Mouse (Mus musculus) liver, embryonic 15.5 days (tissue): ENCODE results near the gene Gm17324. TPM values are rescaled to one million over a fixed set of nuclear protein-coding genes. Genes with fewer than 3 reads are reported as not detected.
"Not testable (repeated sequence)": the region's sequence is repeated elsewhere in the genome, so short reads cannot be mapped to it uniquely, and the experiment has no call there.

Source experiments
- ATAC-seq: fragments of 200-750 bp; cut with Nextera tagmentation; 2 replicates; pipeline ENCODE4 v1.8.0; 2017; ENCODE audit warnings: moderate number of reproducible peaks, mild to moderate bottlenecking, moderate library complexity; ENCODE audit not compliant: insufficient read depth
- H3K27ac ChIP-seq: fragments of 300-500 bp; sonication (generic); replicated peaks from 2 replicates; pipeline ENCODE4 v1.5.1; 2015; ENCODE audit warnings: mild to moderate bottlenecking, inconsistent platforms
- H3K27me3 ChIP-seq: fragments of 300-500 bp; sonication (generic); 2 replicates; pipeline ENCODE4 v1.6.1; 2015; ENCODE audit warnings: mild to moderate bottlenecking, inconsistent platforms
- H3K36me3 ChIP-seq: fragments of 300-500 bp; sonication (generic); replicated peaks from 2 replicates; pipeline ENCODE4 v1.6.1; 2015; ENCODE audit warnings: moderate library complexity, mild to moderate bottlenecking, inconsistent platforms
- H3K4me1 ChIP-seq: fragments of 300-500 bp; sonication (generic); replicated peaks from 2 replicates; pipeline ENCODE4 v1.6.1; 2015; ENCODE audit warnings: inconsistent platforms
- H3K4me2 ChIP-seq: fragments of 300-500 bp; sonication (generic); 2 replicates; pipeline ENCODE4 v1.6.1; 2015; ENCODE audit warnings: moderate library complexity, mild to moderate bottlenecking, inconsistent platforms
- H3K4me3 ChIP-seq: fragments of 300-500 bp; sonication (generic); replicated peaks from 2 replicates; pipeline ENCODE4 v1.5.1; 2015; ENCODE audit warnings: mild to moderate bottlenecking, inconsistent platforms
- H3K9ac ChIP-seq: fragments of 300-500 bp; sonication (generic); 2 replicates; pipeline ENCODE4 v1.6.1; 2015; ENCODE audit warnings: moderate library complexity, mild to moderate bottlenecking, inconsistent platforms
- H3K9me3 ChIP-seq: fragments of 300-500 bp; sonication (generic); replicated peaks from 2 replicates; pipeline ENCODE4 v1.6.1; 2016; ENCODE audit warnings: inconsistent platforms
- WGBS: fragments of 180-500 bp; shearing (Covaris S2); methylation state at CpG from one replicate; pipeline ENCODE4 v1.1.7; 2015; ENCODE audit warnings: mixed read lengths; ENCODE audit not compliant: insufficient replicate concordance; 5-methylcytosine and 5-hydroxymethylcytosine counted together
- polyA plus RNA-seq: library from polyadenylated mRNA; unstranded; fragments of >200 nt; fragmentation: Nextera tagmentation; extraction: Ambion mirVana; gene quantifications from 2 replicates; pipeline ENCODE4 v1.2.1, GENCODE M21; 2015

Gm17324 gene
- polyA plus RNA-seq, 1 experiment from 2014 or later, result 0.45 TPM

- not testable (repeated sequence) for H3K27me3 ChIP-seq, H3K9me3 ChIP-seq, ATAC-seq
- Histone ChIP-seq H3K27ac (peak overlapping the region; percentile 95), H3K4me1 (peaks cover 31% of the 10 kb centered on the region), H3K4me2 (peak overlapping the region; percentile 92), H3K36me3 (peaks cover 49% of the 10 kb centered on the region), H3K4me3 (peak overlapping the region; percentile 92), H3K9ac (peak overlapping the region; percentile 92)
- 0% methylated on average over 13 of the region's 13 CpGs for WGBS
These were observed 31.6 kb upstream of the Gm17324 start for GRCm38 (mm10) chr9:78480227-78480626.

- Histone ChIP-seq H3K36me3 (peaks cover 56% of the 10 kb centered on the region), H3K27ac (peak overlapping the region; percentile 95), H3K4me2 (peak overlapping the region; percentile 92), H3K4me1 (peaks cover 31% of the 10 kb centered on the region), H3K9ac (peak overlapping the region; percentile 42), H3K4me3 (peak overlapping the region; percentile 92)
- H3K27me3 ChIP-seq, H3K9me3 ChIP-seq, ATAC-seq: not testable (repeated sequence)
- WGBS, result 26% methylated on average over 8 of the region's 8 CpGs
These were observed 30.7 kb upstream of the Gm17324 start for GRCm38 (mm10) chr9:78479308-78479707.

GRCm38 (mm10) chr9:78478009-78478605 lies 29.5 kb upstream of the Gm17324 start:
- Histone ChIP-seq H3K4me1 (peaks cover 31% of the 10 kb centered on the region), H3K36me3 (peaks cover 68% of the 10 kb centered on the region)
- not testable (repeated sequence) for H3K27me3 ChIP-seq, ATAC-seq, H3K9ac ChIP-seq, H3K9me3 ChIP-seq, H3K4me2 ChIP-seq, H3K4me3 ChIP-seq, H3K27ac ChIP-seq
- WGBS, result 57% methylated on average over 1 of the region's 1 CpGs

- Histone ChIP-seq H3K9me3 (no peaks in the 10 kb centered on the region), H3K9ac (no peak overlapping the region), H3K36me3 (peaks cover 76% of the 10 kb centered on the region), H3K4me1 (peaks cover 23% of the 10 kb centered on the region), H3K4me3 (no peak overlapping the region), H3K27me3 (no peaks in the 10 kb centered on the region), H3K27ac (peak overlapping the region; percentile 64), H3K4me2 (no peak overlapping the region)
- 3% methylated on average over 5 of the region's 5 CpGs for WGBS
- ATAC-seq, result no peak
These were observed 28.5 kb upstream of the Gm17324 start for GRCm38 (mm10) chr9:78477021-78477551.

- Histone ChIP-seq H3K27me3 (no peaks in the 10 kb centered on the region), H3K9me3 (no peaks in the 10 kb centered on the region), H3K4me1 (peaks cover 20% of the 10 kb centered on the region), H3K9ac (no peak overlapping the region), H3K4me3 (no peak overlapping the region), H3K27ac (peak overlapping the region; percentile 64), H3K4me2 (no peak overlapping the region), H3K36me3 (peaks cover 81% of the 10 kb centered on the region)
- ATAC-seq, result 0 out of 2 replicates have a peak, but pooled peaks have one; percentile 4
- WGBS, result 15% methylated on average over 1 of the region's 1 CpGs
These were observed 28.0 kb upstream of the Gm17324 start for GRCm38 (mm10) chr9:78476531-78477020.

GRCm38 (mm10) chr9:78475873-78476272 lies 27.3 kb upstream of the Gm17324 start:
- Histone ChIP-seq H3K4me3 (no peak overlapping the region), H3K36me3 (peaks cover 86% of the 10 kb centered on the region), H3K4me1 (peaks cover 20% of the 10 kb centered on the region), H3K27ac (no peak overlapping the region), H3K4me2 (no peak overlapping the region), H3K9me3 (no peaks in the 10 kb centered on the region), H3K9ac (no peak overlapping the region), H3K27me3 (no peaks in the 10 kb centered on the region)
- ATAC-seq, result no peak
- 64% methylated on average over 4 of the region's 4 CpGs for WGBS

- no peaks in the 10 kb centered on the region for H3K9me3 ChIP-seq
- H3K9ac ChIP-seq, result no peak overlapping the region
- H3K36me3 ChIP-seq, result peaks cover 86% of the 10 kb centered on the region
- WGBS, result 80% methylated on average over 2 of the region's 2 CpGs
- peaks cover 20% of the 10 kb centered on the region for H3K4me1 ChIP-seq
- H3K27me3 ChIP-seq, result no peaks in the 10 kb centered on the region
- no peak for ATAC-seq
- 0 out of 2 replicates have a peak overlapping the region, but pooled peaks have one; percentile 19 for H3K27ac ChIP-seq
- no peak overlapping the region for H3K4me3 ChIP-seq
- no peak overlapping the region for H3K4me2 ChIP-seq
These were observed 26.8 kb upstream of the Gm17324 start for GRCm38 (mm10) chr9:78475383-78475780.

GRCm38 (mm10) chr9:78474771-78475382 lies 26.3 kb upstream of the Gm17324 start:
- no peak overlapping the region for H3K4me3 ChIP-seq
- no peaks in the 10 kb centered on the region for H3K9me3 ChIP-seq
- peaks cover 20% of the 10 kb centered on the region for H3K4me1 ChIP-seq
- H3K27ac ChIP-seq, result 0 out of 2 replicates have a peak overlapping the region, but pooled peaks have one; percentile 24
- H3K27me3 ChIP-seq, result no peaks in the 10 kb centered on the region
- H3K4me2 ChIP-seq, result no peak overlapping the region
- no peak overlapping the region for H3K9ac ChIP-seq
- H3K36me3 ChIP-seq, result peaks cover 87% of the 10 kb centered on the region
- ATAC-seq, result no peak
- WGBS, result 78% methylated on average over 5 of the region's 5 CpGs

GRCm38 (mm10) chr9:78474270-78474669 lies 25.7 kb upstream of the Gm17324 start:
- Histone ChIP-seq H3K4me3 (no peak overlapping the region), H3K4me2 (no peak overlapping the region), H3K27me3 (no peaks in the 10 kb centered on the region), H3K36me3 (peaks cover 88% of the 10 kb centered on the region), H3K4me1 (peaks cover 15% of the 10 kb centered on the region), H3K9ac (no peak overlapping the region), H3K27ac (no peak overlapping the region), H3K9me3 (no peaks in the 10 kb centered on the region)
- no peak for ATAC-seq
- WGBS, result 73% methylated on average over 2 of the region's 2 CpGs

- H3K36me3 ChIP-seq, result peaks cover 88% of the 10 kb centered on the region
- ATAC-seq, result no peak
- H3K4me3 ChIP-seq, result no peak overlapping the region
- H3K4me1 ChIP-seq, result peaks cover 10% of the 10 kb centered on the region
- no peak overlapping the region for H3K4me2 ChIP-seq
- no peaks in the 10 kb centered on the region for H3K27me3 ChIP-seq
- WGBS, result 81% methylated on average over 8 of the region's 8 CpGs
- no peak overlapping the region for H3K9ac ChIP-seq
- no peaks in the 10 kb centered on the region for H3K9me3 ChIP-seq
- H3K27ac ChIP-seq, result no peak overlapping the region
These were observed 25.0 kb upstream of the Gm17324 start for GRCm38 (mm10) chr9:78473588-78473987.

GRCm38 (mm10) chr9:78465725-78466124 lies 17.1 kb upstream of the Gm17324 start:
- no peaks in the 10 kb centered on the region for H3K4me1 ChIP-seq
- H3K4me2 ChIP-seq, result no peak overlapping the region
- H3K27me3 ChIP-seq, result no peaks in the 10 kb centered on the region
- ATAC-seq, result no peak
- H3K9me3 ChIP-seq, result no peaks in the 10 kb centered on the region
- no peak overlapping the region for H3K9ac ChIP-seq
- 91% methylated on average over 3 of the region's 3 CpGs for WGBS
- no peak overlapping the region for H3K4me3 ChIP-seq
- H3K36me3 ChIP-seq, result peaks cover 95% of the 10 kb centered on the region
- H3K27ac ChIP-seq, result no peak overlapping the region
